Mouse (Mus musculus): ENCODE results near the gene Bicd1.

GRCm38 (mm10) chr6:149374986-149375457 is 33.7 kb upstream of the Bicd1 start:
- TF ChIP-seq POLR2A (IDR thresholded peaks at IDR 0.05; ENCODE audit: low read depth, low read length) (no peak), CTCF (IDR thresholded peaks at IDR 0.05; ENCODE audit: borderline replicate concordance, insufficient read depth, low read length) (no peak)
